ENCODE assay signal across 23 mouse cellular contexts in the genomic region with DNA sequence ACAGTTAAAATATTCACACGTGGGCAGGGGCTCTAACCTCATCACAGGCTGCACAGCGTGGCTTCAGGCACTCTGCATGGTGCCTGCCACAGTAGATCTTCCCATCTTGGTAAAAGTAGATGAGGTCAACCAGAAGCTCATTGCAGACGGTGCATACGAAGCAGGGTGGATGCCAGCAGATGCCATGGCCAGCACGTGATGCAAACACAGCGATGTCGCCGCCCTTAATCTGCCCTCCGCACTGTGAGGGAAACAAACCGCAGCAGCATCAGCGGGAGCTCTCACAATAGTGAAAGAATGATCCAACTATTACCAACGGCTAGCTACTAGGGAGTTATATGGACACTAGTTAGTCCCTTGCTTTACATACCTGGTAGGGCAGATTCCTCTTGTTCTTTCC.
A peak's percentile ranks its signal among the peaks of the same experiment; 100 is the strongest.
DNase-seq lines count a peak whose midpoint lies in the region; ATAC-seq and TF ChIP-seq lines count a peak whose summit lies in the region.
"Had no signal": no experiment of that assay in that cellular context is flagged by ENCODE, and none has a peak within 500 bp of the region (broad histone marks: within the 10 kb centered on the region; RNA-seq: fewer than 3 reads in every experiment).

No protein-coding gene starts in this region.

- no peaks in the 10 kb centered on the region for H3K27me3 ChIP-seq in midbrain, embryonic 11.5 days (ENCODE audit: control insufficient read depth, insufficient read depth, low read length)
- no peaks in the 10 kb centered on the region for H3K27me3 ChIP-seq in midbrain, embryonic 10.5 days (ENCODE audit: low read depth, poor library complexity, severe bottlenecking)
- H3K27me3 ChIP-seq: forebrain, embryonic 13.5 days; heart, embryonic 12.5 days; heart, embryonic 15.5 days; Patski had no signal

- no peak overlapping the region for H3K9ac ChIP-seq in midbrain, embryonic 11.5 days (ENCODE audit: low read length)
- H3K9ac ChIP-seq: forebrain, embryonic 13.5 days; heart, embryonic 12.5 days; heart, embryonic 15.5 days had no signal

- no peak for TF ChIP-seq CTCF in layer of hippocampus, adult 2 months (conservative IDR thresholded peaks at IDR 0.05)

- no peaks in the 10 kb centered on the region for H3K9me3 ChIP-seq in midbrain, embryonic 11.5 days (ENCODE audit: control insufficient read depth, low read length)
- H3K9me3 ChIP-seq in midbrain, embryonic 10.5 days (replicated peaks): no peaks in the 10 kb centered on the region
- H3K9me3 ChIP-seq: forebrain, embryonic 10.5 days; forebrain, embryonic 13.5 days; heart, embryonic 12.5 days; heart, embryonic 15.5 days had no signal

- 0 out of 2 replicates have a peak overlapping the region, but pooled peaks have one; percentile 0 for H3K27ac ChIP-seq in layer of hippocampus, adult 2 months
- no peak overlapping the region for H3K27ac ChIP-seq in midbrain, embryonic 11.5 days (ENCODE audit: low read depth, low read length)
- no peak overlapping the region for H3K27ac ChIP-seq in midbrain, embryonic 10.5 days (replicated peaks)
- H3K27ac ChIP-seq: forebrain, embryonic 10.5 days; forebrain, embryonic 13.5 days; heart, embryonic 15.5 days had no signal

- no peak overlapping the region for H3K4me3 ChIP-seq in layer of hippocampus, adult 2 months
- H3K4me3 ChIP-seq in midbrain, embryonic 11.5 days (ENCODE audit: low read depth, low read length): no peak overlapping the region
- H3K4me3 ChIP-seq in midbrain, embryonic 10.5 days: no peak overlapping the region
- H3K4me3 ChIP-seq: forebrain, embryonic 10.5 days; forebrain, embryonic 13.5 days; heart, embryonic 12.5 days; heart, embryonic 15.5 days had no signal

- ATAC-seq in midbrain, embryonic 11.5 days (ENCODE audit: low FRiP score): no peak
- ATAC-seq: forebrain, embryonic 13.5 days; forebrain, embryonic 16.5 days; hindbrain, embryonic 16.5 days; inflammation-experienced regulatory T-cells, adult 6 months; Patski had no signal

- DNase-seq in heart, adult 11 months: peak; percentile 77
- no peak for DNase-seq in heart, adult 18-20 months
- DNase-seq in layer of hippocampus, adult 2 months (ENCODE audit: low spot score in 2 of 2): no peak
- DNase-seq in layer of hippocampus, postnatal 25 days (ENCODE audit: extremely low spot score in 1 of 2, low spot score in 1 of 2): no peak
- peak; percentile 49 for DNase-seq in midbrain, embryonic 11.5 days (ENCODE audit: low spot score, missing footprints)
- DNase-seq in midbrain, embryonic 10.5 days (ENCODE audit: low spot score): no peak
- DNase-seq: adrenal gland, postnatal 10 days; adrenal gland, postnatal 36 days; cerebellum, adult 18-20 months; cerebellum, adult 9-10 months; cerebellum, postnatal 14 days; gastrocnemius, postnatal 10 days; gastrocnemius, postnatal 36 days; heart, postnatal 10 days; heart, postnatal 36 days had no signal

- WGBS in midbrain, embryonic 11.5 days: 90% methylated on average over 12 of the region's 12 CpGs
- WGBS in midbrain, embryonic 10.5 days: 92% methylated on average over 12 of the region's 12 CpGs

- H3K4me1 ChIP-seq in midbrain, embryonic 11.5 days (ENCODE audit: control insufficient read depth, insufficient read depth, low read length): no peaks in the 10 kb centered on the region
- H3K4me1 ChIP-seq in midbrain, embryonic 10.5 days: peaks cover 2% of the 10 kb centered on the region; the same call in 1 of the 2 replicates
- H3K4me1 ChIP-seq: forebrain, embryonic 10.5 days had no signal

- no peaks in the 10 kb centered on the region for H3K36me3 ChIP-seq in midbrain, embryonic 11.5 days (ENCODE audit: control insufficient read depth, insufficient read depth, low read length)
- H3K36me3 ChIP-seq in midbrain, embryonic 10.5 days: 0 out of 2 replicates have a peak, but pooled peaks cover 7% of the 10 kb centered on the region
- H3K36me3 ChIP-seq: forebrain, embryonic 10.5 days; heart, embryonic 15.5 days had no signal

- no peak overlapping the region for H3K4me2 ChIP-seq in midbrain, embryonic 11.5 days
- H3K4me2 ChIP-seq: forebrain, embryonic 13.5 days; heart, embryonic 12.5 days; heart, embryonic 15.5 days had no signal

Comparison
In these comparisons a context has a peak if more than half of its experiments do, and no peak if none do; other contexts are left out.
1. DNase-seq: peak in heart, adult 11 months (single experiment) and midbrain, embryonic 11.5 days (single experiment); none in heart, adult 18-20 months (0 of 2), layer of hippocampus, adult 2 months (0 of 2), layer of hippocampus, postnatal 25 days (0 of 2) and midbrain, embryonic 10.5 days (single experiment).